Mouse (Mus musculus) bone marrow, adult 2 months (tissue): ENCODE measurements at regions not wholly inside any gene's neighbourhood (a gene's known extent, or its start where the extent isn't known, plus 50 kb on each side); places are given as distances from the start of the nearest gene placed in this dataset.

Experiments used
- CTCF ChIP-seq: fragments of 200-500 bp; IDR thresholded peaks from 2 replicates; pipeline ENCODE4 v1.5.1; 2011; ENCODE audit warnings: low read length, control low read depth; ENCODE audit not compliant: control insufficient read depth, insufficient read depth
- POLR2A ChIP-seq: fragments of 200-500 bp; IDR thresholded peaks from 2 replicates; pipeline ENCODE4 v1.6.1; 2011; ENCODE audit warnings: low read depth, mild to moderate bottlenecking, control low read depth, low read length, borderline replicate concordance; ENCODE audit not compliant: control insufficient read depth

- TF ChIP-seq CTCF (no peak), POLR2A (no peak)
Observed at GRCm38 (mm10) chr2:167809256-167809655, 119.6 kb upstream of the Tmem189 start.
